Mouse (Mus musculus) stomach, adult 2 months (tissue): ENCODE data around the gene Clcf1. TPM values are rescaled to one million over a fixed set of nuclear protein-coding genes. Genes with fewer than 3 reads are reported as not detected.

Experiments
- polyA plus RNA-seq: library from polyadenylated mRNA; depleted of rRNA; stranded (reverse); fragments of >200 nt; gene quantifications from 2 replicates; pipeline ENCODE4 v1.2.3, GENCODE M21; 2012; rRNA removed

Clcf1 gene
- 6.8 and 7.5 TPM in 2 replicates for polyA plus RNA-seq

DNA sequence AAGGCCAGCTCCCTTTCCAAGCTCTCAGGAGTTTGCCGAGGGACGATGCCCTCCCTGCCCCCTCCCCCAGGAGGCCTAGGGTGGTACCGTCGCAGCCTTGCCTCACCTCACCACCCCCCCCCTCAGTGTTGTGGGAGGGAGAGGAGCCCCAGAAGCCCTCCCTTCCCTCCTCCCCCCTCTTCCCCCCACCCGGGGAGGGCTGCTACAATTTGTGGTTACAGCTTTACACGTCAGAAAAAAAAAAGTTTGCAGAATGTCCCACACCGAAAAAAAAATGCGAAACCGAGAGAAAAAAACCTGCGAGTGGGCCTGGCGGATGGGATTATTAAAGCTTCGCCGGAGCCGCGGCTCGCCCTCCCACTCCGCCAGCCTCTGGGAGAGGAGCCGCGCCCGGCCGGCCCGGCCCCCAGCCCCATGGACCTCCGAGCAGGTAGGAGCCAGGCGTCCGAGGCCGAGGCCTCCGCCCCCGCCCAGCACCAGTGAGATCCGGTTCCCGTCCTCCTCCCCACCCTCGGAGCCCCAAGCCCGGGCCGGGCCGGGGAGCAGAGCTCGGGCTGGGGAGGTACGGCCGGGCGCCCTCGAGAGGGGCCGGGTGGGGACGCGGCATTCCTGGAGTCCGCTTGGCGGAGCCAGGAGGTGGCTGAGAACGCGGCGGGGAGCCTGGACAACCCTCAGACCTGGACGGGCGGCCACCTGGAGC, at the start of gene Clcf1, which contains the start of gene AC109138.7:
Clcf1 (plus strand) TSS at position 168 of the 700 bp plus-strand sequence.
AC109138.7 (plus strand) TSS at position 287 of the 700 bp plus-strand sequence.

DNA sequence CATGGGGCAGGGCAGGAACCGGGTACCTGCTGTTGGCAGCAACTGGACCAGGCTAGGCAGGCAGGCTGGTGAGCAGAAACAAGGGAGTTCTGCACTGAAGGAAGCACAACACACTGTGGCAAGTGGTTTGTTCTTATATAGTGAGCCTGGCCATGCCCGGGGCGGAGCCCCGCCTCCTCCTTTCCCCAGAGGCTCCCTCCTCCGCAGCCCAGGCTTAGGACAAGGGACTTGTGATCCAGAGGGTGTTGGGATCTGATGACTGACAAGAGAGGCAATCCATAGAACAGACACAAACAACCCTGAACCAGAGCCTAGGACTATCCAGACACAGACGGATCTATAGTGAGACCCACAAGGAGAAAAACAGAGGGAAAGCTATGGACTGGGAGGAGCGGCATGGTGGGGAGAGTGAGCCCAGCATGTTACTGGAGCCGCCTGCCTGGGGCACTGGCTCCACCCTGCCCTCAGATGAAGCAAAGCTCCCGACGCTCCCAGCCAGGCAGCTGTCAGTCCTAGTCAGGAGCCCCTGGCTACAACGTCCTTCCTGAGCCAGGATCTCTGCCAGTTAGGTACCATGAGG, 38.6 kb upstream of the Clcf1 start, which contains the start of gene Carns1:
Carns1 (minus strand) TSS at position 112 of the 580 bp plus-strand sequence.

DNA sequence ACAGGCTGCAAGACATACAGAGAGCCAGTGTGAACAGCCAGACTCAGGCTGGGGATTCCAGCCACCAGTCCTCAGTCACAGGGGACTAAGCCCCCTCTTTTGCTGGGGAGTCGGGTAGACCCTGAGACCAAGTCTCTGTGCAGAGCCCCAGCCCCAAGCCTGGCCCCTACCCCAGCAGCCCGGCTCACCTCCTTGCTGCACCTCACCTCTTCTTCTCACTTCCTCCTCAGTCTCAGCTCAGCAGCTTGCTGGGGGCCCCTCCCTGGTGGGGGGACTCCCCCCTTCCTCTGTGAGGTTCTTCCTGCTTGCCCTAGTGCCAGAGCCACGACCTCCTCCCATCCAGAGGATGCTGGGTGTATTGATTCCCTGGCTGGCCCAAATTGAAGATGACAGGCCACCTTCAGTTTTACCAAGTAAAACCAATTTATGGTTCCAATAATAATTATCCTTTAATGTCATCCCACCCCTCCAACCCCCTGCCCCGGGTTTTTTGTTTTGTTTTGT, 23.2 kb upstream of the Clcf1 start, which contains the start of gene Tbc1d10c:
Tbc1d10c (minus strand) TSS at position 454 of the 504 bp plus-strand sequence.

DNA sequence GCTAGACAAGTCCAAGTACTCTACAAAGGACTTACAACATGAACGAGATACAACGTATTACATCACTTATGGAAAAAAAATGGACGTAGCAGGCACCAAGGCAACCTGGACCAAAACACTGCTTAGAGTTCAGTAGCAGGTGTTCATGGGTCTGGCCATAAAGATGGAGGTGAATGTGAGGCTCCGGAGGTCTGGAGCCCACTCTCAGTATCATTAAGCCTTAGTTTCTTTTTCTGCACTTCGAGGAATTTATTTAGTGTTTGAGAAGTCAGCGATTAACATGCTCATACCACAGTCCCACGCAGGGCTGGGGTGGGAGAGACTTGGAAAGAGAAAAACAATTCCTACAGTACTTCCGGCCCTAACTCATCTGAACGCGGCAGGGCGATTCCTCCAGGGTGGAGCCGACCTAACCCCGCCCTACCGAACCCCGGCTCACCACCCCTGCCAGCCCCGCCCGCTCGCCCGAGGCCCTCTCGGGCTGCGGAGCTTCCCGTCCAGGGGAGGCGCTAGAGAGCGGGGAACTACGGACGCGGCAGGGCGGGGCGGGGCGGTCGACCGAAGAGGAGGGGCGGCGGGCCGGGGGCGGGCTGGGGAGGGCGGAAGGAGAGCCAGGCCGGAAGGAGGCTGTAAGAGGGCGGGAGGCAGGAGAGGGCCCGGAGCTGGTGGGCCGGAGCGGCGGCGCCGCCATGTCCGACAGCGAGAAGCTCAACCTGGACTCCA, 22.3 kb upstream of the Clcf1 start, which contains the start of gene Ppp1ca:
Ppp1ca (plus strand) TSS at position 538 of the 723 bp plus-strand sequence.

DNA sequence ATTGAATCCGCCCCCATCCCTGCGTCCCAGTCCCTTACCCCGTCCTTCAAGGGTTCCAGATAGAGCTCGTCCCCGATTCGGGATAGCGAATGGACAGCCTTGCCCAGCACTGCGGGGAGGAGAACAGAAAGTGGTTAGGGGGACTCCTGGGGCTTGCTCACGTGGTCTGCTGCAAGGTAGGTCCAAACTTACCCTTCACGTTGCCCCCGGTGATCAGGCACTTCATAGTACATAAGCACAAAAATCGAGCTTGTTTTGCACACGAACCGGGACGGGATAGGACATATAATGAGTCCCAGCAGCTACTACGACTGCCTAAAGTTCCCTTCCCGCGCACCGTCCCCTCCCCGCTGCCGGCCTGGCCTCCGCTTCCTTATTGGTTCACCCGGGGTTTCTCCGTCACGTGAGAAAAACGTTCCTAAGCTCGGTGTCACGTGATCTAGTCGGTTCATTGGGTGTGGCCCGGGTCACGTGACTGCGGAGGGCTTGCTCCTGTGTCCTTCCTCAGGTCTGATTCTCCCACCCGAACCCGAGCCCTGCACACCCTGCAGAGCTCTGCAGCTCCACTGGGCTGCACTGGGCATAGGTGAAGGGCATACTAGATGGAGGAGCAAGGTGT, 12.6 kb upstream of the Clcf1 start, which contains the start of gene Rad9a:
Rad9a (minus strand) TSS at position 372 of the 619 bp plus-strand sequence.

DNA sequence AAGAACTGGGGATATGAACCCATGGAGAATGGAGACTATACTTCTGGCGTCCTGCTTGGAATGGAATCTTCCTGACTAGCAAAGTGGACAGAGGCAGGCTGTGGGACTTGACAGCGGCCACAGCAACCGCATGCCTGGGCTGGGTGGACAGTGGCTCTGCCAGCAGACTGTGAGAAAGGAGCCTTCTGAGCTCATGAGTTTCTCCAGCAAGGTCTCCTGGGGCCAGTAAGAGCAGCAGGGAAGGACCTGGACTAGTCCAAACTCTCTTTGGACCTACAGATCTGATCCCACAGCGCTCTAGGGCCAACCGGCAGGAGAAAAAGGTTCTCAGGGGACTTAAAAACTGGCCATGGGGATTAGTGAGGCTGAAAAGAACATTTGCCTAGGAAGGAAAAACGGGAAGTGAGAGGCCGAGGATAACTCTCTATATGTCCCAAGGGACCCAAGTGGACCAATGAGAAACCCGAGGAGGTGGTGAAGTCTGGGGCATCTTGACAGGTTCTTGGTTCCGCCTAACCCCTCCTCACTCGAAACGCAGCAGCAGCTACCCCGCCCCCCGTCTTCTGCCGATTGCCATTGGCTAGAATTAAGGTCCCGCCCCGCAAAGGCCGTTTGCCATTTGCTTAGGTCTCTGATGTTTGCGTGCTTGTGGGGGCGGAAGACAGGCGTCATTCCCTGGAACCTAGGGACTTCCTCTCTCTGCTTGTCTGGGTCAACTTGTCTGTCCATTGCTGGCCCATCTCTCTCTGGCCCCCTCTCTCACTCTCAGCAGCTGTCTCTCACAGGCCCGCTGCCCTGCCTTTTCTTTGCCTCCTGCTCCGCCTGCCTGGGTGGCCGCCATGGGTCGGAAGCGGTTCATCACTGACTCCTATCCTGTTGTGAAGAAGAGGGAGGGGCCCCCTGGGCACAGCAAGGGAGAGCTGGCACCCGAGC, 17.5 kb downstream of the Clcf1 start, which contains the start of gene Pold4:
Pold4 (plus strand) TSS at position 647 of the 933 bp plus-strand sequence.

DNA sequence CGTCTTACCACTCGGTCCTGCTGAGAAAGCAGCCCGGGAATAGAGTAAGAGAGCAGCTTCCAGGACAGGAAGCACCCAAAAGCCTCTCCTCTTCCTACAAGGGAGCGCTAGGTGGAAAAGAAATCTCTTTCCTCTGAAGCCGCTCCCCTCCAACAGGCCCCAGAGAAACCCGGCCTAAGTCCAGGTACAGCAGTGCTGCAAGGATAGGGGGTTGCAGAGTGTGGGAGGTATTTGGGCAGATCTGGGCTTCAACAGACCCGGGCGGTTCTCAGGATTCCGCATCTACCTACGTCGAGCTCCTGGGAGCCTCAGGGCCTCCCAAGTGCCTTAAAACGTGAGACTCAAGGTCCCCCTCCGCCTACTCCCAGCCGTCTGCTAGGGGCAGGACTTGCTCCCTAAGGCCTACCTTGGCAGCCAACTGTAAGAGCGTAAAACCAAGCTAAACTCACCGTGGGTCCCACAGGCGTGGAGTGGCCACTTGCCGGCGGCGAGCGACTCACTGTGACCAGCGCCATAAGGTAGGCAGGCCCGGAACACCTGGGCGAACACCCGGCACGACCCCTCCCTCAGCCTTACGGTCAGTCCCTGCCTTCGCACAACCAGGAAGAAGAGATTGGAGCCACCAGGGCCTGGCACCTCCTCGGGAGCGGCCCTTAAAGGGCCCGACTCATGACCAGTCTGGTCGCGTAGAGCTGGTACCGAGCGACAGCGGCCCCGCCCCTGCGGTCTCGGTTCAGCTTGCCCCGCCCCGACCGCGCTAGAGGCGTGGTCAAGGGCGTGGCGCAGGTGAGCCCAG, 54.7 kb downstream of the Clcf1 start, which contains the start of gene Ssh3:
Ssh3 (minus strand) TSS at position 615 of the 796 bp plus-strand sequence.

Other genes starting within 250 kb of the Clcf1 start
- 32.2 and 43.3 TPM in 2 replicates for gene Aldh3b2, start 241.9 kb upstream of the Clcf1 start, polyA plus RNA-seq
- 11.4 and 16.6 TPM in 2 replicates for gene Acy3, start 227.7 kb upstream of the Clcf1 start, polyA plus RNA-seq
- gene Tbx10, start 221.5 kb upstream of the Clcf1 start, polyA plus RNA-seq = not detected in 2 replicates
- gene Nudt8, start 213.7 kb upstream of the Clcf1 start, polyA plus RNA-seq = 14.0 and 30.7 TPM in 2 replicates
- gene Gm49405, start 213.6 kb upstream of the Clcf1 start, polyA plus RNA-seq = 0.82 and 1.4 TPM in 2 replicates
- gene Doc2g, start 210.9 kb upstream of the Clcf1 start, polyA plus RNA-seq = 6.4 and 6.9 TPM in 2 replicates
- gene Ndufv1, start 201.4 kb upstream of the Clcf1 start, polyA plus RNA-seq = 125 and 129 TPM in 2 replicates
- gene Gstp1, start 176.3 kb upstream of the Clcf1 start, polyA plus RNA-seq = 1,477 and 1,578 TPM in 2 replicates
- gene Gstp2, start 168.2 kb upstream of the Clcf1 start, polyA plus RNA-seq = 160 and 194 TPM in 2 replicates
- gene Gstp3, start 154.7 kb upstream of the Clcf1 start, polyA plus RNA-seq = 1.6 and 1.9 TPM in 2 replicates
- gene Cabp2, start 132.7 kb upstream of the Clcf1 start, polyA plus RNA-seq = not detected in 2 replicates
- gene Cdk2ap2, start 117.1 kb upstream of the Clcf1 start, polyA plus RNA-seq = 155 and 221 TPM in 2 replicates
- gene Pitpnm1, start 114.2 kb upstream of the Clcf1 start, polyA plus RNA-seq = 68.7 and 72.3 TPM in 2 replicates
- 25.6 and 32.7 TPM in 2 replicates for gene Aip, start 88.4 kb upstream of the Clcf1 start, polyA plus RNA-seq
- not detected in 2 replicates for gene Gpr152, start 74.5 kb upstream of the Clcf1 start, polyA plus RNA-seq
- gene Cabp4, start 70.2 kb upstream of the Clcf1 start, polyA plus RNA-seq = not detected in 2 replicates
- gene Coro1b, start 65.6 kb upstream of the Clcf1 start, polyA plus RNA-seq = 140 and 142 TPM in 2 replicates
- gene Ptprcap, start 60.6 kb upstream of the Clcf1 start, polyA plus RNA-seq = 25.8 and 51.7 TPM in 2 replicates
- gene Rps6kb2, start 50.9 kb upstream of the Clcf1 start, polyA plus RNA-seq = 37.1 and 39.1 TPM in 2 replicates
- gene Carns1, start 38.8 kb upstream of the Clcf1 start, polyA plus RNA-seq = 4.6 and 5.3 TPM in 2 replicates
- gene Tbc1d10c, start 23.0 kb upstream of the Clcf1 start, polyA plus RNA-seq = 1.5 and 5.0 TPM in 2 replicates
- gene Ppp1ca, start 22.2 kb upstream of the Clcf1 start, polyA plus RNA-seq = 202 and 205 TPM in 2 replicates
- 8.0 and 9.5 TPM in 2 replicates for gene Rad9a, start 12.6 kb upstream of the Clcf1 start, polyA plus RNA-seq
- gene AC109138.7, start 119 bp downstream of the Clcf1 start, polyA plus RNA-seq = not detected in 2 replicates
- 55.0 and 65.2 TPM in 2 replicates for gene Pold4, start 17.7 kb downstream of the Clcf1 start, polyA plus RNA-seq
- 70.7 and 85.1 TPM in 2 replicates for gene Ssh3, start 54.9 kb downstream of the Clcf1 start, polyA plus RNA-seq
- 5.5 and 7.2 TPM in 2 replicates for gene Ankrd13d, start 68.9 kb downstream of the Clcf1 start, polyA plus RNA-seq
- 54.8 and 71.4 TPM in 2 replicates for gene Grk2, start 92.0 kb downstream of the Clcf1 start, polyA plus RNA-seq
- gene Kdm2a, start 184.0 kb downstream of the Clcf1 start, polyA plus RNA-seq = 17.9 and 22.2 TPM in 2 replicates
- gene Rhod, start 225.2 kb downstream of the Clcf1 start, polyA plus RNA-seq = 17.8 and 35.6 TPM in 2 replicates